Mouse (Mus musculus): Measurements from ENCODE around the gene Gm21830. TPM values are rescaled to one million over a fixed set of nuclear protein-coding genes. Genes with fewer than 3 reads are reported as not detected.

The Gm21830 gene
- polyA plus RNA-seq, 1 experiment from 2014 or later: not detected

GRCm38 (mm10) chr2:67481051-67481450, 67.5 kb downstream of the Gm21830 start:
- no peak overlapping the region for H3K27ac ChIP-seq
- no peaks in the 10 kb centered on the region for H3K27me3 ChIP-seq (ENCODE audit: insufficient read depth, poor library complexity, severe bottlenecking)
- H3K4me3 ChIP-seq: no peak overlapping the region
- DNase-seq (ENCODE audit: low spot score): no peak
- H3K4me1 ChIP-seq: peaks cover 6% of the 10 kb centered on the region; the same call in 1 of the 2 replicates
- H3K36me3 ChIP-seq: no peaks in the 10 kb centered on the region
- H3K9me3 ChIP-seq: no peaks in the 10 kb centered on the region
- WGBS: 61% methylated on average over 3 of the region's 3 CpGs

Other genes with a start within 250 kb of the Gm21830 start
- not detected in 2 replicates for gene Gm26727, start 19.5 kb downstream of the Gm21830 start, polyA plus RNA-seq (2016; fragmentation: Nextera tagmentation; extraction: Ambion mirVana)
- 0.01 and 0.02 TPM in 2 replicates for gene Xirp2, start 32.3 kb downstream of the Gm21830 start, polyA plus RNA-seq (2016; fragmentation: Nextera tagmentation; extraction: Ambion mirVana)
- gene B3galt1, start 152.1 kb downstream of the Gm21830 start, polyA plus RNA-seq (2016; fragmentation: Nextera tagmentation; extraction: Ambion mirVana): 4.7 and 4.8 TPM in 2 replicates